Mouse (Mus musculus) kidney, postnatal 0 days (tissue): ENCODE measurements around the gene Rfwd3. TPM values are rescaled to one million over a fixed set of nuclear protein-coding genes. Genes with fewer than 3 reads are reported as not detected.
A peak's percentile ranks its signal among the peaks of the same experiment; 100 is the strongest.
"Not testable (repeated sequence)": the region's sequence is repeated elsewhere in the genome, so short reads cannot be mapped to it uniquely, and the experiment has no call there.

ENCODE experiments used
- ATAC-seq: fragments of 200-750 bp; cut with Nextera tagmentation; replicated peaks from 2 replicates; pipeline ENCODE4 v1.8.0; 2017; ENCODE audit warnings: low read depth, moderate number of reproducible peaks, moderate TSS enrichment, moderate library complexity; ENCODE audit not compliant: low FRiP score
- DNase-seq: peaks from one replicate; pipeline ENCODE4 v3.0.0-alpha.2; 2016; ENCODE audit warnings: low spot score
- H3K27ac ChIP-seq: fragments of 300-500 bp; sonication (generic); 2 replicates; pipeline ENCODE4 v1.5.1; 2014; ENCODE audit warnings: mild to moderate bottlenecking
- H3K27me3 ChIP-seq: fragments of 300-500 bp; sonication (generic); 2 replicates; pipeline ENCODE4 v1.6.1; 2014; ENCODE audit warnings: low read length, mixed read lengths; ENCODE audit not compliant: insufficient read depth
- H3K36me3 ChIP-seq: fragments of 300-500 bp; sonication (generic); 2 replicates; pipeline ENCODE4 v1.6.1; 2014; ENCODE audit warnings: low read length, mixed read lengths; ENCODE audit not compliant: insufficient read depth
- H3K4me1 ChIP-seq: fragments of 300-500 bp; sonication (generic); replicated peaks from 2 replicates; pipeline ENCODE4 v1.6.1; 2014; ENCODE audit warnings: antibody characterized with exemption, low read length, mixed read lengths; ENCODE audit not compliant: insufficient read depth
- H3K4me2 ChIP-seq: fragments of 300-500 bp; sonication (generic); 2 replicates; pipeline ENCODE4 v1.6.1; 2014; ENCODE audit warnings: mild to moderate bottlenecking, low read length, moderate library complexity, mixed read lengths
- H3K4me3 ChIP-seq: fragments of 300-500 bp; sonication (generic); replicated peaks from 2 replicates; pipeline ENCODE4 v1.5.1; 2014; ENCODE audit warnings: low read depth, low read length
- H3K9ac ChIP-seq: fragments of 300-500 bp; sonication (generic); 2 replicates; pipeline ENCODE4 v1.6.1; 2014; ENCODE audit warnings: low read depth, low read length
- H3K9me3 ChIP-seq: fragments of 300-500 bp; sonication (generic); replicated peaks from 2 replicates; pipeline ENCODE4 v1.6.1; 2016; ENCODE audit warnings: low read length, inconsistent platforms, mixed read lengths
- CTCF ChIP-seq: IDR thresholded peaks from 2 replicates; pipeline ENCODE4 v1.5.1; 2016; ENCODE audit warnings: antibody characterized with exemption, low read depth, mild to moderate bottlenecking, moderate library complexity
- WGBS: fragments of 180-500 bp; shearing (Covaris S2); extraction: QIAGEN DNeasy Blood & Tissue Kit; methylation state at CpG from one replicate; pipeline ENCODE4 v1.1.7; 2014; 5-methylcytosine and 5-hydroxymethylcytosine counted together
- polyA plus RNA-seq: library from polyadenylated mRNA; unstranded; fragments of >200 nt; fragmentation: Nextera tagmentation; extraction: Ambion mirVana; gene quantifications from 2 replicates; pipeline ENCODE4 v1.2.1, GENCODE M21; 2015

Rfwd3 gene
- polyA plus RNA-seq, 1 experiment from 2014 or later: 24.7 TPM

GRCm38 (mm10) chr8:111291733-111292132 is 8.3 kb downstream of the Rfwd3 start:
- WGBS: 52% methylated on average over 7 of the region's 7 CpGs
- Histone ChIP-seq H3K9me3 (no peaks in the 10 kb centered on the region), H3K9ac (no peak overlapping the region), H3K27me3 (no peaks in the 10 kb centered on the region), H3K36me3 (peaks cover 50% of the 10 kb centered on the region), H3K4me3 (no peak overlapping the region), H3K4me2 (no peak overlapping the region), H3K27ac (no peak overlapping the region), H3K4me1 (no peaks in the 10 kb centered on the region)
- no peak for TF ChIP-seq CTCF
- DNase-seq (peak; percentile 44), ATAC-seq (no peak)

GRCm38 (mm10) chr8:111290586-111290985 is 9.4 kb downstream of the Rfwd3 start:
- Histone ChIP-seq H3K4me1 (no peaks in the 10 kb centered on the region), H3K9ac (no peak overlapping the region), H3K36me3 (peaks cover 51% of the 10 kb centered on the region), H3K4me2 (no peak overlapping the region), H3K27ac (no peak overlapping the region), H3K4me3 (no peak overlapping the region), H3K9me3 (no peaks in the 10 kb centered on the region), H3K27me3 (no peaks in the 10 kb centered on the region)
- 97% methylated on average over 7 of the region's 7 CpGs for WGBS
- ATAC-seq (no peak), DNase-seq (no peak)
- no peak for TF ChIP-seq CTCF

GRCm38 (mm10) chr8:111285603-111286002 is 14.4 kb downstream of the Rfwd3 start:
- WGBS: 53% methylated on average over 4 of the region's 4 CpGs
- H3K9me3 ChIP-seq: no peaks in the 10 kb centered on the region
- ATAC-seq (no peak), DNase-seq (no peak)
- TF ChIP-seq CTCF: no peak
- no peaks in the 10 kb centered on the region for H3K4me1 ChIP-seq
- H3K27ac ChIP-seq: no peak overlapping the region
- no peak overlapping the region for H3K4me3 ChIP-seq
- H3K4me2 ChIP-seq: no peak overlapping the region
- peaks cover 59% of the 10 kb centered on the region for H3K36me3 ChIP-seq
- no peak overlapping the region for H3K9ac ChIP-seq
- no peaks in the 10 kb centered on the region for H3K27me3 ChIP-seq

- no peak for TF ChIP-seq CTCF
- no peaks in the 10 kb centered on the region for H3K4me1 ChIP-seq
- H3K4me2 ChIP-seq: no peak overlapping the region
- ATAC-seq (no peak), DNase-seq (no peak)
- H3K36me3 ChIP-seq: peaks cover 61% of the 10 kb centered on the region
- H3K9ac ChIP-seq: no peak overlapping the region
- no peaks in the 10 kb centered on the region for H3K27me3 ChIP-seq
- no peak overlapping the region for H3K27ac ChIP-seq
- H3K4me3 ChIP-seq: no peak overlapping the region
- no peaks in the 10 kb centered on the region for H3K9me3 ChIP-seq
- 91% methylated on average over 3 of the region's 3 CpGs for WGBS
Measured at GRCm38 (mm10) chr8:111282093-111282492, 17.9 kb downstream of the Rfwd3 start.

DNA sequence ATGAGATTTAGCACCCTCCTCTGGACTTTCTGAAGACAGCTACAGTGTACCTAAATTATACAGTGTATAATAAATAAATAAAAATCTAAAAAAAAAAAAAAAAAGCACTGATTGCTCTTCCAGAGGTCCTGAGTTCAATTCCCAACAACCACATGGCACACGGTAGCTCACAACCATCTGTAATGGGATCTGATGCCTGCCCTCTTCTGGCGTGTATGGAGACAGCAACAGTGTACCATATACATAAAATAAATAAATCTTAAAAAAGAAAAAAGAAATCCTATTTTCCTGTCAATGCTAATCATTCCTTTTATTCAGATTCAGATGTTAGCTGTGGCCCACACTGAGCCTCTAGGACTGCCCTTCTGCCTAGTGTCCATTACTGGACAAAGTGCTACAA is 31.7 kb downstream of the Rfwd3 start:
- Histone ChIP-seq H3K4me2 (no peak overlapping the region), H3K9ac (no peak overlapping the region), H3K9me3 (0 out of 2 replicates have a peak, but pooled peaks cover 4% of the 10 kb centered on the region), H3K27ac (no peak overlapping the region), H3K4me1 (no peaks in the 10 kb centered on the region), H3K36me3 (peaks cover 6% of the 10 kb centered on the region), H3K4me3 (no peak overlapping the region), H3K27me3 (no peaks in the 10 kb centered on the region)
- WGBS: 54% methylated on average over 2 of the region's 2 CpGs
- no peak for ATAC-seq
- TF ChIP-seq CTCF: peak; percentile 50
- DNase-seq: no peak

- not testable (repeated sequence) for H3K36me3 ChIP-seq, H3K27me3 ChIP-seq, H3K9ac ChIP-seq, H3K4me3 ChIP-seq, H3K27ac ChIP-seq, DNase-seq, H3K4me2 ChIP-seq, ATAC-seq, H3K4me1 ChIP-seq, H3K9me3 ChIP-seq
- WGBS: 74% methylated on average over 7 of the region's 7 CpGs
Measured at GRCm38 (mm10) chr8:111266161-111266560, 33.9 kb downstream of the Rfwd3 start.

- no peak overlapping the region for H3K9ac ChIP-seq
- H3K4me3 ChIP-seq: no peak overlapping the region
- H3K27ac ChIP-seq: no peak overlapping the region; the same call in 1 of the 2 replicates
- H3K27me3 ChIP-seq: no peaks in the 10 kb centered on the region
- WGBS: 71% methylated on average over 2 of the region's 2 CpGs
- TF ChIP-seq CTCF: no peak
- H3K4me1 ChIP-seq: no peaks in the 10 kb centered on the region
- peak; percentile 57; the same call in 1 of the 2 replicates for ATAC-seq
- H3K4me2 ChIP-seq: no peak overlapping the region
- no peak for DNase-seq
- no peaks in the 10 kb centered on the region for H3K36me3 ChIP-seq
- H3K9me3 ChIP-seq: 0 out of 2 replicates have a peak, but pooled peaks cover 4% of the 10 kb centered on the region
Measured at GRCm38 (mm10) chr8:111264693-111265220, 35.3 kb downstream of the Rfwd3 start.
